Mouse (Mus musculus): ENCODE results near the gene Gm3252.
A peak's percentile ranks its signal among the peaks of the same experiment; 100 is the strongest.
"Not testable (repeated sequence)": the region's sequence is repeated elsewhere in the genome, so short reads cannot be mapped to it uniquely, and the experiment has no call there.

Gene Gm3252

DNA sequence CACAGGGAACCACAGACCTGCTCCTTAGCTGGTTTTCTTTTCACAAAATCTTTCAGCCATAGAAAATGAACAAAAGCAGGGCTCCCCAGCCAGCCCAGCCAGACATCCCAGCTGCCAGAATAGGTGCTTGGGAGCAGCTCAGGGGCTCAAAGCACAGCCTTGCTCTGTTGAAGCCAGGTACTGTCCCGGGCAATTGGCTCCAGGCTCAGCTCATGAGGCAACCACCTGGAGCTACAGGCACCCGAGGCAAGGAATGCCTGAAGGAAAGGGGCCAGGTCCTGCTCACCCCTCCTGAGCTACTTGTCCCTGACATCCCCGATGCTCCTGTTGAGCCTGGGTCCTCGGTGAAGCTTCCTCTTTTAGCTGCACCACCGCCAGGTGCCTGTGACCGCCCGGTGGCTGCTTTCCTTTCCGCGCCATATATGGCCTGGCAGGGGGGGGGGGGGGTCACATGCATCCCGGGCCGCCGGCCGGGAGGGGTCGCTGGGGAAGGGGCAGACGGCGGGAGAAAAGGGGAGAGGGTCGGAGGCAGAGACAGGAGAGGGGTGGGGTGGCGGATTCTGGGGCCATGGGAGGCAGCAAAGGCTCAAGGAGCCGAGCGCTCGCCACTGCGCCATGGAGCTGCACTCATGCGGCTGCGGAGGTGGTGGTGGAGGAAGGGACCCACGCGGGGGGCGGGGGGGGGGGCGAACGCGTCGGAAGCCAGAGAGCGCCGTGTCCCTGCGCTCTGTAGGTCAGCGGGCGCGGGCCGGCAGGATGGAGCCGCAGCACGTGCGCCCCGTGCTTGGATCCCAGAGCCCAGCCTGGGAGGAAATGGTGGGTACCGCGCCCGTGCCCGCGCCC is at the start of gene Gm3252:
TSS of gene Gm3252 (plus strand) at position 738 of the 843 bp plus-strand sequence.
- DNase-seq, result peak in 1 of 2 experiments; percentile 0

GRCm38 (mm10) chr14:4708938-4709337 is 17.6 kb upstream of the Gm3252 start, which contains the start of gene Gm7876:
Gene Gm7876, plus strand, starts transcription at chr14:4709238.
- not testable (repeated sequence) for DNase-seq

DNA sequence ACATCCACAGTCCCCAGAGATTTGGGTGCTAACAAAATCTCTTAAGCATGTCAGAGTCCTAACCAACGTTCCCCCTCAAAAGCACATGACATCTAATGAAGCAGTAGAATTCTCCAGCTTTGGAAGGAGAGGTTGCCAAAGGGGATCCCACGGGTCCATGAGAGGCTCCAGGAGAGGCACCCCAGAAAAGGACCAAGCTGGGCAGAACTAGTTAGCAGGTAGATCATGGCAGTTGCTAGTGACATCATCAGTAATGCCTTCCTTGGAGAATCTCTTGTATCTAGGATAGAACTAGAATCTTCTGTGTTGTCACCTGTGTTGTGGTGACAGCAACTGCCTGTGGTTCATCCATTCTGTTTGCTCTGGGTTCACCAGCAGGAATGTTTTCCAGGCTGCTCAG is 49.5 kb downstream of the Gm3252 start, which contains the start of gene Gm9602:
TSS of gene Gm9602 (plus strand) at position 301 of the 400 bp plus-strand sequence.
- DNase-seq, result not testable (repeated sequence)
